Mouse (Mus musculus) ES-Bruce4 (cell line): ENCODE data around the gene Wdr25.

ENCODE experiments used
- CTCF ChIP-seq: IDR thresholded peaks from one replicate; pipeline ENCODE4 v1.8.1; 2011; ENCODE audit warnings: low read depth, low read length
- EP300 ChIP-seq: IDR thresholded peaks from 2 replicates; pipeline ENCODE4 v1.6.1; 2011; ENCODE audit warnings: low read depth, low read length; ENCODE audit not compliant: insufficient read depth
- POLR2A ChIP-seq: IDR thresholded peaks from one replicate; pipeline ENCODE4 v1.8.1; 2011; ENCODE audit warnings: low read length; ENCODE audit not compliant: insufficient read depth

DNA sequence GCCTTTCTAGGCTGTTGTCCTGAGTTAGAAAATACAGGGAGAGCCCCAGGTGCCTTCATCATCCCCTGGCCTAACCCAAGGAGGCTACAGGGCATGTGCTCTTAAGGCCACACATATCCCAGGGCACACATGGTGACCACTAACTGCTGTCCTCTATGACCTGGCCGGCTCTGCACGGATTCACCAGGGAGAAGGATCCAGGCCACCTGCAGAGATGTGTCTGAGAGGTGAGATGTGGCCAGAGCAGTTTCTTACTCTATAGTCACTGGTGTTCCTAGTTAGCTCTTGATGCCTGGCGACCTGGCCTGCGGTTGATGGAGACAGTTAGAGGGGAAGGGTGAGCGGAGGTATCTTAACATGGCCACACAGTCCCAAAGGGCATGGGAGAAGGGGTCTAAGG lies 129.5 kb downstream of the Wdr25 start:
- TF ChIP-seq CTCF (no peak), POLR2A (no peak), EP300 (no peak)
